8 mouse cellular contexts compared by ENCODE assay signal in the genomic region with DNA sequence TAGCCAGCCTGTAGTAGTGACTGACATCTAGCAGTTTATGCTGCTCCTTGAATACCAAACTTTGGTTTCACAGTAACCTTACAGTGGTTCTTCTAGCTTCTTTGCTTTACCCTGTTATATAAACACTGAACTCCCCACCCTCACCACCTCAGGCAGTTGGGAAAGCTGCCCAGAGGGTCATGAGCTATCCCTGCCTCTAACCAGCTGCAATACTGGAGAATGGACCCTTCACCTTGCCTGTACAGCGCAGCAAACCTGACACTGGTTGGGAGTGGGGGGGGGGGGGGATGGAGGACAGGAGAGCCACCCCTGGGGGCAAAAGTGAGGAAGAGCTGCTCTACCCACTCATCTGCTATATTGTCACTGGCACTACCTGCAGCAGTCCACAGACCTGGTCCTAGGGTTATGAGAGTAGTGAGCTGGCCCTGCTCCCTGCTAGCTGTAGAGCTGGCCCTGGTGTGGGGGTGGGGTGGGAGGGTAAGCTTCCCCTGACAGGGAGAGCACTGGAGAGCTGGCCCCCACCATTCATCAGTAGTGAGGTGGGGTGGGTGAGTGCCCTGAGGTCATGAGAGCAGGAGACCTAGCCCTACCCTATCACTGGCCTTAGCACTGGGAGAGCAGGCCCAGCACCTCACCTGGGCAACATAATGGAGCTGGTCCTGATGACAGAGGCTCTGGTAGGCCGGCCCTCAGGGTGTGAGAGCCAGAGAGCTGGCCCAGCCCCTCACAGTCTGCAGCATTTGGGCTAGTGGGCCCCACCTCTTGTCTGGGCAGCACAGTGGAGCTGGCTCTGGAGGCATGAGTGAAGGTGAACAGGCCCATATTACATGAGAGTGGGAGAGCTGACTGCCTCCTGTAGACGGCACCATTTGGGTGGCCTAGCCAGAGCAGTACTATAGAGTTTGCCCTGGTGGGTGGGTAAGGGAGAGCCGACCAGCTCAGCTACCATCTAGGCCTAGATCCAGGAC. TPM values are rescaled to one million over a fixed set of nuclear protein-coding genes. Genes with fewer than 3 reads are reported as not detected.
DNase-seq lines count a peak whose midpoint lies in the region; ATAC-seq and TF ChIP-seq lines count a peak whose summit lies in the region.

No protein-coding gene starts in this region.

- TF ChIP-seq EP300 in heart, postnatal 0 days (IDR thresholded peaks at IDR 0.05; ENCODE audit: low read depth), result no peak

- DNase-seq in 3T3-L1 (ENCODE audit: low read depth, low spot score) (peak; percentile 61), G1E (ENCODE audit: low spot score) (no peak)
- no peak for DNase-seq in heart, postnatal 0 days (ENCODE audit: low spot score)
- DNase-seq in limb, embryonic 14.5 days (ENCODE audit: low spot score), result no peak
- DNase-seq in neural tube, embryonic 11.5 days (ENCODE audit: low spot score), result no peak
- no peak for DNase-seq in cerebellum, postnatal 25 days
- DNase-seq in cerebellum, postnatal 36 days, result no peak
- DNase-seq in frontal cortex, postnatal 10 days (ENCODE audit: low spot score in 2 of 2), result no peak

- 63% methylated on average over 4 of the region's 4 CpGs for whole genome bisulfite sequencing in heart, postnatal 0 days
- 54% methylated on average over 4 of the region's 4 CpGs for WGBS in limb, embryonic 14.5 days
- WGBS in neural tube, embryonic 11.5 days, result 63% methylated on average over 4 of the region's 4 CpGs

- TF ChIP-seq CTCF in G1E (IDR thresholded peaks at IDR 0.05; ENCODE audit: low read depth, low read length), result no peak
- TF ChIP-seq CTCF in heart, postnatal 0 days (IDR thresholded peaks at IDR 0.05; ENCODE audit: low read depth), result no peak

- no peaks in the 10 kb centered on the region for H3K9me3 ChIP-seq in G1E (replicated peaks)
- no peaks in the 10 kb centered on the region for H3K9me3 ChIP-seq in heart, postnatal 0 days (replicated peaks; ENCODE audit: control insufficient read depth, low read length)
- no peaks in the 10 kb centered on the region for H3K9me3 ChIP-seq in limb, embryonic 14.5 days (ENCODE audit: control insufficient read depth, low read length)
- H3K9me3 ChIP-seq in neural tube, embryonic 11.5 days (ENCODE audit: control insufficient read depth, low read length), result no peaks in the 10 kb centered on the region

- TF ChIP-seq POLR2A in limb, embryonic 14.5 days (IDR thresholded peaks at IDR 0.05; ENCODE audit: borderline replicate concordance, extremely low read depth, insufficient read depth, insufficient read length), result no peak

- no peak overlapping the region for H3K4me3 ChIP-seq in G1E (ENCODE audit: low read depth, low read length)
- no peak overlapping the region for H3K4me3 ChIP-seq in heart, postnatal 0 days (ENCODE audit: low read depth, low read length)
- no peak overlapping the region for H3K4me3 ChIP-seq in limb, embryonic 14.5 days (replicated peaks; ENCODE audit: low read length)
- H3K4me3 ChIP-seq in neural tube, embryonic 11.5 days (ENCODE audit: low read depth, low read length), result no peak overlapping the region

- peak; percentile 11; the same call in 1 of the 2 replicates for ATAC-seq in G1E (ENCODE audit: extremely low read depth, insufficient number of reproducible peaks, low FRiP score, poor library complexity, severe bottlenecking)
- ATAC-seq in heart, postnatal 0 days (ENCODE audit: insufficient read depth, low read depth), result peak; percentile 49
- ATAC-seq in limb, embryonic 14.5 days (ENCODE audit: low FRiP score, low read depth), result peak; percentile 62
- ATAC-seq in neural tube, embryonic 11.5 days (ENCODE audit: insufficient read depth, low FRiP score, low TSS enrichment), result peak; percentile 54

- H3K9ac ChIP-seq in heart, postnatal 0 days (replicated peaks; ENCODE audit: low read depth, low read length), result no peak overlapping the region
- H3K9ac ChIP-seq in limb, embryonic 14.5 days (ENCODE audit: low read depth, low read length, severe bottlenecking), result no peak overlapping the region
- H3K9ac ChIP-seq in neural tube, embryonic 11.5 days (ENCODE audit: low read length), result no peak overlapping the region

- H3K4me1 ChIP-seq in G1E (ENCODE audit: insufficient read depth, low read depth, low read length), result peaks cover 16% of the 10 kb centered on the region
- no peaks in the 10 kb centered on the region for H3K4me1 ChIP-seq in heart, postnatal 0 days (ENCODE audit: control insufficient read depth, insufficient read depth)
- H3K4me1 ChIP-seq in limb, embryonic 14.5 days (ENCODE audit: control insufficient read depth, insufficient read depth, low read length), result no peaks in the 10 kb centered on the region
- no peaks in the 10 kb centered on the region for H3K4me1 ChIP-seq in neural tube, embryonic 11.5 days (ENCODE audit: control insufficient read depth, insufficient read depth, low read length)

- no peaks in the 10 kb centered on the region for H3K27me3 ChIP-seq in G1E (ENCODE audit: insufficient read depth, low read length)
- no peaks in the 10 kb centered on the region for H3K27me3 ChIP-seq in heart, postnatal 0 days (ENCODE audit: control insufficient read depth, insufficient read depth, low read length)
- H3K27me3 ChIP-seq in limb, embryonic 14.5 days (ENCODE audit: control insufficient read depth, insufficient read depth, low read length), result no peaks in the 10 kb centered on the region
- no peaks in the 10 kb centered on the region for H3K27me3 ChIP-seq in neural tube, embryonic 11.5 days (ENCODE audit: control insufficient read depth, insufficient read depth, low read length)

- no peak overlapping the region for H3K27ac ChIP-seq in heart, postnatal 0 days (ENCODE audit: low read depth)
- no peak overlapping the region for H3K27ac ChIP-seq in limb, embryonic 14.5 days (replicated peaks; ENCODE audit: low read depth, low read length)
- no peak overlapping the region for H3K27ac ChIP-seq in neural tube, embryonic 11.5 days (ENCODE audit: low read depth, low read length)

- peaks cover 78% of the 10 kb centered on the region for H3K36me3 ChIP-seq in G1E (replicated peaks)
- peaks cover 61% of the 10 kb centered on the region for H3K36me3 ChIP-seq in heart, postnatal 0 days (replicated peaks; ENCODE audit: control insufficient read depth, insufficient read depth, low read length)
- H3K36me3 ChIP-seq in limb, embryonic 14.5 days (ENCODE audit: control insufficient read depth, insufficient read depth, low read length), result peaks cover 48% of the 10 kb centered on the region
- peaks cover 6% of the 10 kb centered on the region; the same call in 1 of the 2 replicates for H3K36me3 ChIP-seq in neural tube, embryonic 11.5 days (ENCODE audit: control insufficient read depth, insufficient read depth, low read length)

- no peak overlapping the region for H3K4me2 ChIP-seq in heart, postnatal 0 days (ENCODE audit: low read depth, low read length)
- no peak overlapping the region for H3K4me2 ChIP-seq in limb, embryonic 14.5 days (replicated peaks; ENCODE audit: low read depth, low read length, severe bottlenecking)
- H3K4me2 ChIP-seq in neural tube, embryonic 11.5 days (ENCODE audit: low read depth), result no peak overlapping the region

RNA-seq across cellular contexts. Expression of gene Acot13, which starts 14.9 kb away (rescaled TPM):
- total RNA-seq in G1E (2014; fragmentation: Nextera tagmentation) (134 TPM in 2 replicates), G1E (2017) (105 and 110 TPM in 2 replicates)
- 59.2 and 59.6 TPM in 2 replicates for polyA plus RNA-seq in G1E (2012)
- total RNA-seq in heart, postnatal 0 days (2014; rRNA removed; ENCODE audit: low replicate concordance), result 176 and 219 TPM in 2 replicates
- polyA plus RNA-seq in heart, postnatal 0 days (2015; fragmentation: Nextera tagmentation; extraction: Ambion mirVana), result 609 and 634 TPM in 2 replicates
- 35.5 and 44.8 TPM in 2 replicates for polyA plus RNA-seq in limb, embryonic 14.5 days (2012; rRNA removed)
- 70.5 and 76.7 TPM in 2 replicates for polyA plus RNA-seq in limb, embryonic 14.5 days (2014; fragmentation: Nextera tagmentation; extraction: Ambion mirVana)
- polyA plus RNA-seq in neural tube, embryonic 11.5 days (2014; fragmentation: Nextera tagmentation; extraction: Ambion mirVana), result 48.5 and 55.1 TPM in 2 replicates

RNA-seq across cellular contexts. Expression of gene BC005537, which starts 15.0 kb away (rescaled TPM):
- total RNA-seq in G1E (2014; fragmentation: Nextera tagmentation) (121 and 168 TPM in 2 replicates), G1E (2017) (47.1 and 51.4 TPM in 2 replicates)
- polyA plus RNA-seq in G1E (2012), result 61.7 and 75.4 TPM in 2 replicates
- 36.4 and 43.9 TPM in 2 replicates for total RNA-seq in heart, postnatal 0 days (2014; rRNA removed; ENCODE audit: low replicate concordance)
- polyA plus RNA-seq in heart, postnatal 0 days (2015; fragmentation: Nextera tagmentation; extraction: Ambion mirVana), result 13.2 and 14.0 TPM in 2 replicates
- polyA plus RNA-seq in limb, embryonic 14.5 days (2012; rRNA removed), result 70.5 and 87.7 TPM in 2 replicates
- polyA plus RNA-seq in limb, embryonic 14.5 days (2014; fragmentation: Nextera tagmentation; extraction: Ambion mirVana), result 29.3 and 32.0 TPM in 2 replicates
- 18.8 and 22.0 TPM in 2 replicates for polyA plus RNA-seq in neural tube, embryonic 11.5 days (2014; fragmentation: Nextera tagmentation; extraction: Ambion mirVana)

RNA-seq across cellular contexts. Expression of gene Tdp2, which starts 15.1 kb away (rescaled TPM):
- total RNA-seq in G1E (2014; fragmentation: Nextera tagmentation) (84.6 and 95.5 TPM in 2 replicates), G1E (2017) (88.5 and 89.3 TPM in 2 replicates)
- 49.6 and 77.6 TPM in 2 replicates for polyA plus RNA-seq in G1E (2012)
- 24.2 and 27.5 TPM in 2 replicates for total RNA-seq in heart, postnatal 0 days (2014; rRNA removed; ENCODE audit: low replicate concordance)
- 17.4 and 18.5 TPM in 2 replicates for polyA plus RNA-seq in heart, postnatal 0 days (2015; fragmentation: Nextera tagmentation; extraction: Ambion mirVana)
- 66.9 and 68.2 TPM in 2 replicates for polyA plus RNA-seq in limb, embryonic 14.5 days (2012; rRNA removed)
- polyA plus RNA-seq in limb, embryonic 14.5 days (2014; fragmentation: Nextera tagmentation; extraction: Ambion mirVana), result 41.5 and 51.9 TPM in 2 replicates
- polyA plus RNA-seq in neural tube, embryonic 11.5 days (2014; fragmentation: Nextera tagmentation; extraction: Ambion mirVana), result 62.8 and 66.7 TPM in 2 replicates

RNA-seq across cellular contexts. Expression of gene D130043K22Rik, which starts 28.5 kb away (rescaled TPM):
- total RNA-seq in G1E (2014; fragmentation: Nextera tagmentation) (0.19 TPM in 1 of 2 replicates, not detected in the other), G1E (2017) (under 0.01 and 0.55 TPM in 2 replicates)
- polyA plus RNA-seq in G1E (2012), result not detected in 2 replicates
- total RNA-seq in heart, postnatal 0 days (2014; rRNA removed; ENCODE audit: low replicate concordance), result not detected in 2 replicates
- polyA plus RNA-seq in heart, postnatal 0 days (2015; fragmentation: Nextera tagmentation; extraction: Ambion mirVana), result 0.03 TPM in 1 of 2 replicates, not detected in the other
- polyA plus RNA-seq in limb, embryonic 14.5 days (2012; rRNA removed), result 0.09 and 0.11 TPM in 2 replicates
- 0.04 TPM in 2 replicates for polyA plus RNA-seq in limb, embryonic 14.5 days (2014; fragmentation: Nextera tagmentation; extraction: Ambion mirVana)
- 0.53 and 1.2 TPM in 2 replicates for polyA plus RNA-seq in neural tube, embryonic 11.5 days (2014; fragmentation: Nextera tagmentation; extraction: Ambion mirVana)

RNA-seq across cellular contexts. Expression of gene Gmnn, which starts 54.7 kb away (rescaled TPM):
- total RNA-seq in G1E (2014; fragmentation: Nextera tagmentation) (51.1 and 57.2 TPM in 2 replicates), G1E (2017) (277 and 295 TPM in 2 replicates)
- polyA plus RNA-seq in G1E (2012), result 9.7 and 18.8 TPM in 2 replicates
- total RNA-seq in heart, postnatal 0 days (2014; rRNA removed; ENCODE audit: low replicate concordance), result 28.2 and 29.8 TPM in 2 replicates
- polyA plus RNA-seq in heart, postnatal 0 days (2015; fragmentation: Nextera tagmentation; extraction: Ambion mirVana), result 71.7 and 81.1 TPM in 2 replicates
- polyA plus RNA-seq in limb, embryonic 14.5 days (2012; rRNA removed), result 22.1 and 43.0 TPM in 2 replicates
- 78.7 and 83.6 TPM in 2 replicates for polyA plus RNA-seq in limb, embryonic 14.5 days (2014; fragmentation: Nextera tagmentation; extraction: Ambion mirVana)
- 110 and 124 TPM in 2 replicates for polyA plus RNA-seq in neural tube, embryonic 11.5 days (2014; fragmentation: Nextera tagmentation; extraction: Ambion mirVana)

Comparison
In these comparisons a context has a peak if more than half of its experiments do, and no peak if none do; other contexts are left out.
1. ATAC-seq: peak in every context shown above with its lines; median percentile 62 in limb, embryonic 14.5 days; 54 in neural tube, embryonic 11.5 days; 49 in heart, postnatal 0 days; 11 in G1E.